ENCODE assay signal across 9 mouse cellular contexts in genomic region chr8:57312031-57312981, GRCm38 (mm10). TPM values are rescaled to one million over a fixed set of nuclear protein-coding genes. Genes with fewer than 3 reads are reported as not detected.
DNase-seq lines count a peak whose midpoint lies in the region; ATAC-seq lines count a peak whose summit lies in the region.
"Had no signal": no experiment of that assay in that cellular context is flagged by ENCODE, and none has a peak within 500 bp of the region (broad histone marks: within the 10 kb centered on the region; RNA-seq: fewer than 3 reads in every experiment).

No protein-coding gene starts in this region.

- H3K4me2 ChIP-seq in kidney, embryonic 14.5 days (replicated peaks; ENCODE audit: low read depth, low read length) = peak overlapping the region; percentile 29
- H3K4me2 ChIP-seq in embryonic facial prominence, embryonic 12.5 days (replicated peaks) = peak overlapping the region; percentile 50
- peak overlapping the region; percentile 28; the same call in 1 of the 2 replicates for H3K4me2 ChIP-seq in hindbrain, embryonic 12.5 days (replicated peaks)
- H3K4me2 ChIP-seq in midbrain, embryonic 15.5 days = peak overlapping the region; percentile 3; the same call in 1 of the 2 replicates

- ATAC-seq in kidney, embryonic 14.5 days (ENCODE audit: low FRiP score, low TSS enrichment) = 0 out of 2 replicates have a peak, but pooled peaks have one; percentile 43
- ATAC-seq in embryonic facial prominence, embryonic 12.5 days (ENCODE audit: insufficient number of reproducible peaks, insufficient read depth, low FRiP score, low TSS enrichment) = no peak
- no peak; the same call in 1 of the 2 replicates for ATAC-seq in hindbrain, embryonic 12.5 days (ENCODE audit: low FRiP score)
- ATAC-seq in midbrain, embryonic 15.5 days (replicated peaks) = peak; percentile 59; the same call in 1 of the 2 replicates
- no peak for ATAC-seq in granulocyte monocyte progenitor cell, adult 5-6 weeks (replicated peaks; ENCODE audit: poor library complexity, severe bottlenecking)

- 1% methylated on average over 30 of the region's 30 CpGs for WGBS in kidney, embryonic 14.5 days
- whole genome bisulfite sequencing in embryonic facial prominence, embryonic 12.5 days = under 1% methylated on average over 30 of the region's 30 CpGs
- WGBS in hindbrain, embryonic 12.5 days = under 1% methylated on average over 30 of the region's 30 CpGs
- under 1% methylated on average over 30 of the region's 30 CpGs for WGBS in midbrain, embryonic 15.5 days

- no peak overlapping the region for H3K9ac ChIP-seq in kidney, embryonic 14.5 days (ENCODE audit: low read depth, low read length)
- peak overlapping the region; percentile 44 for H3K9ac ChIP-seq in embryonic facial prominence, embryonic 12.5 days
- no peak overlapping the region for H3K9ac ChIP-seq in hindbrain, embryonic 12.5 days
- no peak overlapping the region for H3K9ac ChIP-seq in midbrain, embryonic 15.5 days

- no peaks in the 10 kb centered on the region for H3K36me3 ChIP-seq in kidney, embryonic 14.5 days (ENCODE audit: control insufficient read depth, insufficient read depth, low read length)
- no peaks in the 10 kb centered on the region for H3K36me3 ChIP-seq in embryonic facial prominence, embryonic 12.5 days
- H3K36me3 ChIP-seq in hindbrain, embryonic 12.5 days = no peaks in the 10 kb centered on the region
- H3K36me3 ChIP-seq in midbrain, embryonic 15.5 days (replicated peaks) = no peaks in the 10 kb centered on the region

- peak overlapping the region; percentile 22 for H3K4me3 ChIP-seq in kidney, embryonic 14.5 days (ENCODE audit: low read length)
- H3K4me3 ChIP-seq in embryonic facial prominence, embryonic 12.5 days = peak overlapping the region; percentile 26
- H3K4me3 ChIP-seq in hindbrain, embryonic 12.5 days = peak overlapping the region; percentile 0; the same call in 1 of the 2 replicates
- no peak overlapping the region for H3K4me3 ChIP-seq in midbrain, embryonic 15.5 days

- intact Hi-C loops in gastrocnemius, postnatal 14 days (cut with DNase I; ENCODE audit: low total_unique reads) = no loop called here

- no peak overlapping the region for H3K27ac ChIP-seq in kidney, embryonic 14.5 days (ENCODE audit: low read depth, low read length)
- peak overlapping the region; percentile 24; the same call in 1 of the 2 replicates for H3K27ac ChIP-seq in embryonic facial prominence, embryonic 12.5 days
- H3K27ac ChIP-seq in hindbrain, embryonic 12.5 days = no peak overlapping the region
- H3K27ac ChIP-seq in midbrain, embryonic 15.5 days = no peak overlapping the region

- no peak for DNase-seq in kidney, postnatal 25 days
- DNase-seq in gastrocnemius, postnatal 14 days = no peak
- DNase-seq in urinary bladder, postnatal 10 days (ENCODE audit: low spot score) = no peak

- H3K9me3 ChIP-seq in kidney, embryonic 14.5 days (ENCODE audit: control insufficient read depth, low read length) = no peaks in the 10 kb centered on the region
- H3K9me3 ChIP-seq in embryonic facial prominence, embryonic 12.5 days = no peaks in the 10 kb centered on the region
- H3K9me3 ChIP-seq in hindbrain, embryonic 12.5 days (replicated peaks) = no peaks in the 10 kb centered on the region
- H3K9me3 ChIP-seq in midbrain, embryonic 15.5 days = no peaks in the 10 kb centered on the region

- H3K27me3 ChIP-seq in kidney, embryonic 14.5 days (ENCODE audit: control insufficient read depth, insufficient read depth, low read length) = peaks cover 80% of the 10 kb centered on the region
- peaks cover 54% of the 10 kb centered on the region for H3K27me3 ChIP-seq in embryonic facial prominence, embryonic 12.5 days
- peaks cover 78% of the 10 kb centered on the region for H3K27me3 ChIP-seq in hindbrain, embryonic 12.5 days
- peaks cover 76% of the 10 kb centered on the region for H3K27me3 ChIP-seq in midbrain, embryonic 15.5 days (replicated peaks)

- no peaks in the 10 kb centered on the region for H3K4me1 ChIP-seq in kidney, embryonic 14.5 days (ENCODE audit: control insufficient read depth, insufficient read depth, low read length)
- H3K4me1 ChIP-seq in embryonic facial prominence, embryonic 12.5 days = no peaks in the 10 kb centered on the region
- H3K4me1 ChIP-seq in hindbrain, embryonic 12.5 days = 0 out of 2 replicates have a peak, but pooled peaks cover 2% of the 10 kb centered on the region
- H3K4me1 ChIP-seq in midbrain, embryonic 15.5 days = peaks cover 4% of the 10 kb centered on the region; the same call in 1 of the 2 replicates

RNA-seq across cellular contexts. Expression of gene Hand2, which starts 8.5 kb away (rescaled TPM):
- polyA plus RNA-seq in kidney, embryonic 14.5 days (2014; fragmentation: Nextera tagmentation; extraction: Ambion mirVana) = not detected in 2 replicates
- polyA plus RNA-seq in embryonic facial prominence, embryonic 12.5 days (2016; fragmentation: Nextera tagmentation; extraction: Ambion mirVana) = 5.8 and 6.3 TPM in 2 replicates
- not detected in 2 replicates for polyA plus RNA-seq in hindbrain, embryonic 12.5 days (2016; fragmentation: Nextera tagmentation; extraction: Ambion mirVana)
- not detected in 2 replicates for polyA plus RNA-seq in midbrain, embryonic 15.5 days (2015; fragmentation: Nextera tagmentation; extraction: Ambion mirVana)
- total RNA-seq in gastrocnemius, postnatal 14 days (2021) = under 1 TPM; 0.29 to 0.47 TPM
- not detected in 2 replicates for total RNA-seq in granulocyte monocyte progenitor cell, adult 5-6 weeks (2014; fragmentation: Nextera tagmentation)
- not detected in 2 replicates for total RNA-seq in granulocyte monocyte progenitor cell, adult 5-6 weeks (2017)
- total RNA-seq: common myeloid progenitor, adult 5-6 weeks had no signal

Comparison
In these comparisons a context has a peak if more than half of its experiments do, and no peak if none do; other contexts are left out.
1. ATAC-seq: peak in kidney, embryonic 14.5 days (single experiment) and midbrain, embryonic 15.5 days (single experiment); none in embryonic facial prominence, embryonic 12.5 days (single experiment), hindbrain, embryonic 12.5 days (single experiment) and granulocyte monocyte progenitor cell, adult 5-6 weeks (single experiment).
2. Peak in every context shown above with its lines, with median percentiles within 50 percentile points of each other: H3K4me2 ChIP-seq.